Mouse (Mus musculus) adrenal gland (tissue): ENCODE data around the gene Amfr.

Source experiments
- intact Hi-C: fragments of 180-260 bp; cut with DNase I; formaldehyde crosslinking; loops from one replicate; pipeline ENCODE4 v1.15.1; 2025
- long read RNA-seq, 2 experiments: library from polyadenylated mRNA; unstranded; transcript quantifications; one replicate each; pipeline ENCODE4 v2.0.0; 2020; ENCODE audit warnings: borderline replicate concordance in 1 of 2; ENCODE audit not compliant: insufficient replicate concordance in 1 of 2

The Amfr gene
- long read RNA-seq, experiment 1, transcript Amfr-201 (14 exons, 3,880 nt) = major isoform, 71 of 107 reads
- long read RNA-seq, experiment 1, partial matches to known transcripts = 15 of 107 reads
- long read RNA-seq, experiment 1, other reads (novel, unspliced or antisense) = 19 of 107 reads
- long read RNA-seq, experiment 2, transcript Amfr-201 (14 exons, 3,880 nt) = major isoform, 82 of 113 reads
- long read RNA-seq, experiment 2, partial matches to known transcripts = 20 of 113 reads
- long read RNA-seq, experiment 2, other reads (novel, unspliced or antisense) = 9 of 113 reads

DNA sequence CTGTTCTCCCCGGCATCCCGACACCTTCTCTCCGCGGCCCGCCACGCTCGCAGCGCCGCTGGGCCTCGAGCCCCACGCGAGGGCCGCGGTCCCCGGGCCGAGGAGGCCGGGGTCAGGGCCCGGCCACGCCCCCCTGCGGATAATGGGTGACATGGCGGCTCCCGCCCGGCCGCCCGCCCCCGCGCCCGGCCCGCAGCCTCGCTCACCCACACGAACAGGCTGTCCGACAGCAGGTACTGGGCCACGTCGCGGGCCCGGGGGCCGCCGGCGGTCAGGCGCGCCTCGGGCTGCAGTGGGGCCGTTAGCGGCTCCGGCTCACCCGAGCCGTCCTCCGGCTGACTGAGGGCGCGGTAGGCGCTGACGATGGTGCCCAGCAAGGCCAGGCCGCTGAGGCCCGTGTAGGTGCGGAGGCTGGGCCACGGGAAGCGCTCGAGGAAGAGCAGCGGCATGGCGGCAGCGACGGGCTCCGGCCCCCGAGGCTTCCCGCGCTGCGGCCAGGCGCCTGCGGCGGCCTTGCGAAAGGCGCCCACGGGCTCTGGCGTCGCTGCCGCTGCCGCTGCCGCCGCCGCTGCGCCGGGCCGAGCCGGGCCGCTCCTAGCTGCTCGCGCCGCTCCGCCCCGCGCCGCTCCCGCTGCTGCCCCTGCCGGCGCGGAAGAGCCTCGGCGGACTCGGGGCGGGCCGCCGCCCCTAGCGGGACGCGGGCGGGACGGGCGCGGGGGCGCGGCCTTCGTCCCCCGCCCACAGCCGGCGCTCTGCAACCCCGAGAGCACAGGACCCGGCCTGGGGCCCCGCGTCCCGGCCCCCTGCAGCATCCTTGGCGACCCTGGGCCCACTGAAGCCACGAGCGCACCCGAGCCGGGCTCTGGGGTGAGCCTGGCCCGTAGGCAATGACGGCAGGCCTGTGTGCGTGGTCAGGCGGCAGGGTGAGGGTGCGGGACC is at the start of gene Amfr:
TSS of gene Amfr (minus strand) at position 830 of the 939 bp plus-strand sequence.
- intact Hi-C loops = no loop called here

DNA sequence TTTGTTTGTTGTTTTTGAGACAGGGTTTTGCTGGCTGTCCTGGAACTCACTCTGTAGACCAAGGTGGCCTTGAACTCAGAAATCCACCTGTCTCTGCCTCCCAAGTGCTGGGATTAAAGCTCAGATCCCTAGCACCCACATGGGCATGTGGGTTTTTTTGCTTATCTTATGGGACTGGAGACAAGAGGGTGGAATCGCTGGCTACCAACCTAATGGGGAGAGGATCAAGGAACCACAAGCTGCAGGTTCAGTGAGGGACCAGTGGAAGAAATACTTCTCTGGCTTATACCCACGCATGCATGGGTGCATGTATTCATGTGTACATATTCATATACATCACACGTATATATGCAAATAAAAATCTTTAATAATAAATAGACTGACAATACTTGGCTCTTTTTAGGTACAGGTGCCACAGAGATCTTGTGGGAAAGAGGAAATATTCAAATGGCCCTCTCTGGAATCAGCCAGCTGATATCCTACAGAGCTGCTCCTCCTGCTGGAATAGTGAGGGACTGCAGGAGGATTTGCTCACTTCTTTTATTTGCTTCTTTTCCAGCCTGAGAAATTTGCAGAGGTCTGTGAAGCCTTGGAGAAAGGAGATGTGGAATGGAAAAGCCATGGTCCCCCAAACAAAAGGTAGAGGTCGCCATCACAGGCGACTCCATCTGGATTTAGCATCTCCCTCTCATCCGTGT is 44.7 kb upstream of the Amfr start:
- intact Hi-C loops = no loop called here

- intact Hi-C loops = no loop called here
Observed at GRCm38 (mm10) chr8:94052696-94053095, 40.1 kb upstream of the Amfr start.

GRCm38 (mm10) chr8:94047845-94048244 is 35.2 kb upstream of the Amfr start:
- intact Hi-C loops = no loop called here

GRCm38 (mm10) chr8:94037806-94038205 is 25.2 kb upstream of the Amfr start:
- intact Hi-C loops = loop anchor here (5.0 to 10.0 kb wide), 2 partner anchors 59 to 157 kb away; partner anchors contain the start of gene Bbs2

GRCm38 (mm10) chr8:94036944-94037524 is 24.4 kb upstream of the Amfr start, which contains the start of the genes Nudt21 and Ogfod1:
TSS of gene Nudt21 (minus strand) at chr8:94037031.
TSS of gene Ogfod1 (plus strand) at chr8:94037198.
- intact Hi-C loops = loop anchor here (5.0 to 10.0 kb wide), 2 partner anchors 60 to 158 kb away; partner anchors contain the start of gene Bbs2

DNA sequence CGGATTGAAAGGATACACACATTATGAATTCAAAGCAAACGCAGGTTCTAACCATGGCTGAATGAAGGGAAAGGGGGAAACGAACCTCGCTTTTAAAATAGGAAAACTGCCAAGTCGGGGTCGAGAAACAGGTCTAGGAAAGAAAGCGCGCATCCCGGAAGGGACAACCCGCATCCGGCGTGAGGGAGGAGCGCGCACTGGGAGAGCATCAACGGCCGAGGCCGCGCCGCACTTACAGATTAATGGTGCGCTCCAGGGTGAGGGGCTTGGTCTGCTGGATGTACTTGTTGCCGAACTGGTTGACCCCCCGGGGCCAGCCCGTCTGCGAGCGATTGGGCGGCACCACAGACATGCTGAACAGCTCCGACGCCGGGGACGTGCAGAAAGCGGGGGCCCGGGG is 23.9 kb upstream of the Amfr start:
- intact Hi-C loops = loop anchor here (5.0 to 10.0 kb wide), 2 partner anchors 61 to 158 kb away; partner anchors contain the start of gene Bbs2

DNA sequence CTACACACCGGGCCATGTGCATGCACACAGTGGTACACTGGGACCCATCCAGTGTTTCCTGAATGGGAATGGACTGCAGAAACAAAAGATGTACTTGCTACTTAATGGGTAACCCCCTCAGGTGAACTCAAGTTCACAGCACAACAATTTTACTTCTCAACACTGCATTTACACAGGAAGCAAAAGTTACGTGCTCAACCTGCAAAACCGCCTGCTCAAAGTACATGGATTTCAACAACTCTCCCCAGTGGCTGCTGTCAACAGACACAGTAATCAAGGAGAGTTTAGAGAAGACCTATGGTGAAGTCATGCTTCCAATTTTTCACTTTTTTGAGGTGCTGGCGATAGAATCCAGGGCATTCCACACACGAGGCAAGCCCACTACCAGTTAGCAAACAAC is 22.6 kb upstream of the Amfr start:
- intact Hi-C loops = loop anchor here (5.0 to 10.0 kb wide), 2 partner anchors 62 to 160 kb away; partner anchors contain the start of gene Bbs2

DNA sequence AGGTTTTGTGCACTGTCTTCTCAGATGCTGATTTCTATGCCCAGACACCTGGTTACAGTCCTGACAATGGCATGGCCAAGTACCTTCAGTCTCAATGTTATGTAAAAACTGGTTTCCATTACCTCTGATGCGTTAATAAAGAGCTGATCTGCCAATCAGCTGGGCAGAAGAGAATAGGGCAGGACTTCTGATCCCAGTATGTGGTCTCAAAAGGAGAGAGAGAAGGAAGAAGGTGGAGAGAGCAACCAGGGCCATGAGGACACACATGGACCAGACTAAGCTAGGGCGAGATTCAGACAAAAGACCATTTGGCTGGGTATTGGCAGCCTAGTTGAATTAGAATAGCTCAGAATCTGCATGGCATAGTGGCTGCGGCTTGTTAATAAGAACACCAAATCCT is 21.0 kb upstream of the Amfr start:
- intact Hi-C loops = loop anchor here (10.0 kb wide), 1 partner anchor 161 kb away; no protein-coding TSS in a partner anchor

GRCm38 (mm10) chr8:94029701-94030100 is 17.1 kb upstream of the Amfr start:
- intact Hi-C loops = loop anchor here (10.0 kb wide), 1 partner anchor 165 kb away; no protein-coding TSS in a partner anchor

DNA sequence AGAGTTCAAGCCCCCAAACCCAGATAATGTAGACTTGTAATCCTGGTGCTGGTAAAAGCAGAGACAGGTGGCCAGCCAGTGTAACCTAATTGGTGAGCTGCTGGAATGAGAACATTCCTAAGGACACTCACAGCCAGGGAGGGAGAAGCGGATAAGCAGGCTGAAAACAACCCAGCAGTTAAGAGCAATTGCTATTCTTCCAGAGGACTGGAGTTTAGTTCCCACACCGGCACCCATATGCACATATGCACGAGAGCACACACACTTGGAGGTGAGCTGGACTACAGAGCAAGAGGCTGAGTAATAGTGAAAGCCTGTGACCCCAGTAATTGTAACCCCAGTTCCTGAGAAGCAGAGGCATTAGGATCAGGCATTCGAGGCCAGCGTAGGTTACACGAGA is 11.3 kb upstream of the Amfr start:
- intact Hi-C loops = no loop called here

GRCm38 (mm10) chr8:94013026-94013612 is 477 bp upstream of the Amfr start:
- intact Hi-C loops = no loop called here

DNA sequence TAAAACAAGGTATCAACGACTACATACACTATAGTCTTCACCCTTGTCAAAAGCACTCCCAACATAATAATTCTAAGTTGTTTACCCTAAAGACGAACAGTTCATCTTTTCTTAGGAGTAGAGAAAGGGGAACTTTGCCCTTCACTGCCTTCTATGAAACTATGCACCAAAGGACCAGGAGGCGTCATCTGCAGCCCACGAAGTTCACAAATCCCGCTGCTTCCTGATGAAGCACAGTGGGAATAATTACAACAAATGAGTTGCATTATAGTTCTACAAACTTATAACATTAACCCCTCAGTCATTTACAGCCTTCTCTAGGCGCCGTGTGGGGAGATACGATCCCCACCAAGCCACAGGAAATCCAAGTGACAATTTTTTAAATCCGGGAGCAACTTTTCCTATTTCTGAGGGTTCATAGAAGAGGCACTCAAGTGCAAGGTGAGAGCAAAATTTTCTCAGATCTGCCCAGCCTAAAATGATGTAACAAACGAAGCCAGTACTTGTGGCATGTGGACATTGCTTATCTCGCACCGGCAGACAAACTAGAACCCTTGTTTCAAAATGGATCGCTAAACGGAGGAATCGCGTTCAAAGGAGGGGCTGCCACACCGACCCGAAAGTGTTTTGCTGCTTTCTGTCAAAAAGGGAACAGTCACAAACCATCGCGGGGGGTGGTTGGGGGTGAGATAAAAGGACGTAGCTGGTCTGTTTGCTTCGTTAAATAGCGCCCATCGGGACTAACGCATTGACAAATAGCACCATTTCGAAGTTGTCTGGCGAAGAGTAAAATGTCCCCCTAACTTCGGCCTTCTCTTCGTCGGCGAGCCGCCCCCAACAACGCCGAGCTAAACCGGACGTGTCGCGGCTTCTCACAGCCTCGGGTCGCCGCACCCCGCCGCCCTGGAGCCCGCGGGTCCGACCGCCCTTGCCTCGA is 1.3 kb downstream of the Amfr start:
- intact Hi-C loops = loop anchor here (2.0 kb wide), 1 partner anchor 33 kb away; no protein-coding TSS in a partner anchor

DNA sequence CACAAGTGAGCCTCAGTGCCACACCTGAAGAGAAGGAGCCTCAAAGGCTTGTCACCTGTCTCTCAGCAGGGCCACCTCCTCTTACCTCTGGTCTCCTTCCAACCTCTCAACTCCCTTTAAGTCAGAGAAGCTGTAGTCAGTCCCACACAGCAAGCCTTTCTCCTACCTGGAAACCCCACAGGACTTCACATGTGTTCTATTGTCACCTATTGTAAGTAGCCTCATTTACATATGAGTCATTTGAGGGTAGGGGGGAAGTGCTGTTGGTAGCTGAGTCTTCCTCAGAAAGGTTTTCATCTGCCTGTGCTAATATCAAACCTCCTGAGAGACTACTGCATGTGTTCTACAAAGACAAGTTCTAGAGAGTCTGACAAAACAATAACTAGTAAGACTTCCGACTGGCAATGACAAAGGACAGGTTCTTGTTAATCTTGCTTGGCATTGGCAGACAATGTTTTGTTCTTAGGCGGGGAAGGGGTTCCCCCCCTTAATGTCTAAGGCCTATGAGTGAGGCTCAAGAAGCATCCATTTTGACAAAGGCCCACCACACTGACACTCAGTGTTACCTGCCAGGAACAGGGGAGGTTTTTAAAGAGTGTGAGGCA is 2.4 kb downstream of the Amfr start:
- intact Hi-C loops = loop anchor here (2.0 kb wide), 1 partner anchor 31 kb away; no protein-coding TSS in a partner anchor

DNA sequence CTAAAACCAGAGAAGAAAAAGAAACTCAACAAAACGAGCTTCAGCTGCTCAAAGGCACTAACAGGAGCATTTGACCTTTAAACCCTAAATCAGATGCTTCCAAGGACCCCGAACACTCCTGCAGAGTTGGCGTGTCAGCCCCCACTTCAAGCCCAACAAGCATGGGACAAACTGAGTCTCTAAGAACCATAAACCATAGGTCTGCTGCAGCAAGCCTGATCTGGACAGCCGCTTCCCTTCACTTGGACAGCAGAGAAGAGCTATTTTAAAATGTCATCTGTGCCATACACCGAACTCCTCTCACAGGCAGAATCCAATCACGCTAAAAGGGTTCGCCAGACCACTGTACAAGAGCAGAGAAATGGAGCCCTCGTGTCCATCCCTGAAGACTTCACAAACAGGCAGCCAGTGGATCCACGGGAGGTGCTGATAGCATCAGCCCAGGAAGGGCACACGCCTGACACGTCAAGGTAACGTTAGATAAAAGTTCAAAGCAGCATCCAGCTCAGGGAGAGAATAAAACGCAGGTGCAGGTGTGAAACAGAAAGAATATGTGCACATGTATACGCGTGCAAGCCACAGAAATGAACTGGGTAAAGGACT is 3.3 kb downstream of the Amfr start:
- intact Hi-C loops = no loop called here

GRCm38 (mm10) chr8:94004139-94004538 is 8.5 kb downstream of the Amfr start:
- intact Hi-C loops = no loop called here

- intact Hi-C loops = no loop called here
Observed at GRCm38 (mm10) chr8:93998961-93999360, 13.7 kb downstream of the Amfr start.

GRCm38 (mm10) chr8:93989739-93990138 is 22.9 kb downstream of the Amfr start:
- intact Hi-C loops = no loop called here
